Comparison of ENCODE assay signal across 11 mouse cellular contexts in genomic region chr1:107908236-107909063, GRCm38 (mm10).
DNase-seq lines count a peak whose midpoint lies in the region; ATAC-seq lines count a peak whose summit lies in the region.
"Had no signal": no experiment of that assay in that cellular context is flagged by ENCODE, and none has a peak within 500 bp of the region (broad histone marks: within the 10 kb centered on the region; RNA-seq: fewer than 3 reads in every experiment).

No protein-coding gene starts in this region.

- H3K27me3 ChIP-seq in heart, embryonic 11.5 days (ENCODE audit: control insufficient read depth, insufficient read depth, low read length) = no peaks in the 10 kb centered on the region
- H3K27me3 ChIP-seq in forebrain, embryonic 16.5 days (replicated peaks; ENCODE audit: control insufficient read depth, insufficient read depth, low read length) = no peaks in the 10 kb centered on the region
- H3K27me3 ChIP-seq: liver, embryonic 15.5 days had no signal

- peak; percentile 50 for DNase-seq in heart, postnatal 4 days
- DNase-seq in brain, adult 2 months (ENCODE audit: low read depth, low spot score) = peak; percentile 45
- peak; percentile 50 to 77 for DNase-seq in kidney, postnatal 25 days
- no peak for DNase-seq in frontal cortex, postnatal 25 days (ENCODE audit: low spot score in 2 of 2)
- no peak for DNase-seq in layer of hippocampus, adult 9-10 months (ENCODE audit: low spot score)
- no peak for DNase-seq in spleen, postnatal 36 days (ENCODE audit: low spot score in 2 of 2)
- DNase-seq: adrenal gland, postnatal 25 days had no signal

- H3K9me3 ChIP-seq in heart, embryonic 11.5 days (replicated peaks; ENCODE audit: control insufficient read depth, low read length) = no peaks in the 10 kb centered on the region
- H3K9me3 ChIP-seq in forebrain, embryonic 16.5 days (ENCODE audit: control insufficient read depth, low read length) = no peaks in the 10 kb centered on the region
- H3K9me3 ChIP-seq: liver, embryonic 15.5 days had no signal

- no peak overlapping the region for H3K4me2 ChIP-seq in heart, embryonic 11.5 days
- no peak overlapping the region for H3K4me2 ChIP-seq in forebrain, embryonic 16.5 days (ENCODE audit: low read length)
- H3K4me2 ChIP-seq: liver, embryonic 15.5 days had no signal

- 68% methylated on average over 4 of the region's 4 CpGs for WGBS in heart, embryonic 11.5 days (ENCODE audit: insufficient replicate concordance)
- WGBS in forebrain, embryonic 16.5 days = 13% methylated on average over 4 of the region's 4 CpGs

- no peak overlapping the region for H3K4me3 ChIP-seq in heart, embryonic 11.5 days (ENCODE audit: low read depth, low read length)
- no peak overlapping the region for H3K4me3 ChIP-seq in forebrain, embryonic 16.5 days (replicated peaks; ENCODE audit: low read length)
- H3K4me3 ChIP-seq: liver, embryonic 15.5 days; myocyte had no signal

- H3K4me1 ChIP-seq in heart, embryonic 11.5 days (ENCODE audit: control insufficient read depth, insufficient read depth, low read length) = 0 out of 2 replicates have a peak, but pooled peaks cover 2% of the 10 kb centered on the region
- H3K4me1 ChIP-seq in forebrain, embryonic 16.5 days (replicated peaks; ENCODE audit: control insufficient read depth, insufficient read depth, low read length) = peaks cover 6% of the 10 kb centered on the region
- H3K4me1 ChIP-seq: liver, embryonic 15.5 days had no signal

- H3K27ac ChIP-seq in heart, embryonic 11.5 days (ENCODE audit: low read depth, low read length) = no peak overlapping the region
- no peak overlapping the region for H3K27ac ChIP-seq in forebrain, embryonic 16.5 days (ENCODE audit: low read length)
- H3K27ac ChIP-seq: liver, embryonic 15.5 days had no signal

- no peak for ATAC-seq in heart, embryonic 11.5 days (replicated peaks; ENCODE audit: insufficient number of reproducible peaks, low FRiP score, low TSS enrichment)
- peak; percentile 66 for ATAC-seq in forebrain, embryonic 16.5 days

- H3K36me3 ChIP-seq in heart, embryonic 11.5 days (ENCODE audit: control insufficient read depth, insufficient read depth, low read length) = no peaks in the 10 kb centered on the region
- H3K36me3 ChIP-seq in forebrain, embryonic 16.5 days (ENCODE audit: control insufficient read depth, insufficient read depth) = no peaks in the 10 kb centered on the region
- H3K36me3 ChIP-seq: liver, embryonic 15.5 days had no signal

- H3K9ac ChIP-seq in heart, embryonic 11.5 days (ENCODE audit: low read depth, low read length) = no peak overlapping the region
- no peak overlapping the region for H3K9ac ChIP-seq in forebrain, embryonic 16.5 days (replicated peaks; ENCODE audit: low read depth, low read length)
- H3K9ac ChIP-seq: liver, embryonic 15.5 days had no signal

Comparison
In these comparisons a context has a peak if more than half of its experiments do, and no peak if none do; other contexts are left out.
1. DNase-seq: peak in heart, postnatal 4 days (single experiment), brain, adult 2 months (single experiment) and kidney, postnatal 25 days (2 of 2); none in frontal cortex, postnatal 25 days (0 of 2), layer of hippocampus, adult 9-10 months (single experiment) and spleen, postnatal 36 days (0 of 2).